Mouse (Mus musculus) small intestine, adult 2 months (tissue): ENCODE data around the gene Oxsr1. TPM values are rescaled to one million over a fixed set of nuclear protein-coding genes. Genes with fewer than 3 reads are reported as not detected.
A peak's percentile ranks its signal among the peaks of the same experiment; 100 is the strongest.

ENCODE experiments used
- H3K27ac ChIP-seq: fragments of 200-500 bp; 2 replicates; pipeline ENCODE4 v1.5.1; 2012; ENCODE audit warnings: low read depth, low read length, control low read depth, inconsistent platforms; ENCODE audit not compliant: insufficient read depth
- H3K27me3 ChIP-seq: fragments of 200-500 bp; 2 replicates; pipeline ENCODE4 v1.6.1; 2012; ENCODE audit warnings: mild to moderate bottlenecking, moderate library complexity, low read length, inconsistent platforms; ENCODE audit not compliant: control insufficient read depth, insufficient read depth
- H3K36me3 ChIP-seq: fragments of 200-500 bp; 2 replicates; pipeline ENCODE4 v1.6.1; 2012; ENCODE audit warnings: mild to moderate bottlenecking, low read length, control low read depth, inconsistent platforms; ENCODE audit not compliant: control insufficient read depth, insufficient read depth
- H3K4me1 ChIP-seq: fragments of 200-500 bp; 2 replicates; pipeline ENCODE4 v1.6.1; 2012; ENCODE audit warnings: low read length, inconsistent platforms, mixed read lengths; ENCODE audit not compliant: control insufficient read depth, insufficient read depth, insufficient read length
- H3K4me3 ChIP-seq: fragments of 200-500 bp; 2 replicates; pipeline ENCODE4 v1.5.1; 2012; ENCODE audit warnings: low read depth, mild to moderate bottlenecking, control low read depth, inconsistent platforms, low read length, moderate library complexity
- CTCF ChIP-seq: fragments of 200-500 bp; IDR thresholded peaks from 2 replicates; pipeline ENCODE4 v1.5.1; 2012; ENCODE audit warnings: low read depth, mild to moderate bottlenecking, control low read depth, inconsistent platforms, low read length, moderate library complexity, mixed read lengths; ENCODE audit not compliant: insufficient replicate concordance, insufficient read length; ENCODE audit errors: extremely low read depth
- POLR2A ChIP-seq: fragments of 200-500 bp; IDR thresholded peaks from 2 replicates; pipeline ENCODE4 v1.6.1; 2012; ENCODE audit warnings: low read depth, mild to moderate bottlenecking, control low read depth, inconsistent platforms, low read length, moderate library complexity
- WGBS: fragments of 180-500 bp; shearing (Covaris S2); methylation state at CpG from one replicate; pipeline ENCODE4 v1.1.7; 2018; 5-methylcytosine and 5-hydroxymethylcytosine counted together
- polyA plus RNA-seq: library from polyadenylated mRNA; depleted of rRNA; stranded (reverse); fragments of >200 nt; gene quantifications from 2 replicates; pipeline ENCODE4 v1.2.3, GENCODE M21; 2012

The Oxsr1 gene
- polyA plus RNA-seq, 1 experiment = 11.5 TPM

GRCm38 (mm10) chr9:119346376-119346775 lies 24.1 kb upstream of the Oxsr1 start:
- TF ChIP-seq CTCF = no peak
- no peak for TF ChIP-seq POLR2A
- no peak overlapping the region for H3K27ac ChIP-seq
- no peak overlapping the region for H3K4me3 ChIP-seq
- 93% methylated on average over 8 of the region's 8 CpGs for WGBS
- H3K36me3 ChIP-seq = peaks cover 66% of the 10 kb centered on the region
- H3K4me1 ChIP-seq = peaks cover 13% of the 10 kb centered on the region
- H3K27me3 ChIP-seq = no peaks in the 10 kb centered on the region

- TF ChIP-seq CTCF (no peak), POLR2A (no peak; the same call in 1 of the 2 replicates)
- H3K27me3 ChIP-seq = no peaks in the 10 kb centered on the region
- H3K4me1 ChIP-seq = peaks cover 16% of the 10 kb centered on the region
- H3K27ac ChIP-seq = peak overlapping the region; percentile 95
- peaks cover 44% of the 10 kb centered on the region for H3K36me3 ChIP-seq
- H3K4me3 ChIP-seq = peak overlapping the region; percentile 82
- 32% methylated on average over 7 of the region's 7 CpGs for WGBS
Measured at GRCm38 (mm10) chr9:119342728-119343127, 20.5 kb upstream of the Oxsr1 start.

GRCm38 (mm10) chr9:119340909-119341816 lies 18.9 kb upstream of the Oxsr1 start, which contains the start of gene Myd88:
Myd88 (minus strand) TSS chr9:119341411.
- no peak for TF ChIP-seq CTCF
- TF ChIP-seq POLR2A = peak; percentile 80
- Histone ChIP-seq H3K36me3 (peaks cover 46% of the 10 kb centered on the region), H3K4me1 (peaks cover 16% of the 10 kb centered on the region), H3K4me3 (peak within 1 kb of the TSS; percentile 82), H3K27ac (peak within 1 kb of the TSS; percentile 95), H3K27me3 (no peaks in the 10 kb centered on the region)
- WGBS = under 1% methylated on average over 68 of the region's 68 CpGs

- no peak for TF ChIP-seq CTCF
- 2% methylated on average over 8 of the region's 8 CpGs for WGBS
- H3K36me3 ChIP-seq = peaks cover 40% of the 10 kb centered on the region
- peak overlapping the region; percentile 82 for H3K4me3 ChIP-seq
- H3K27ac ChIP-seq = peak overlapping the region; percentile 95
- H3K4me1 ChIP-seq = peaks cover 16% of the 10 kb centered on the region
- H3K27me3 ChIP-seq = no peaks in the 10 kb centered on the region
Measured at GRCm38 (mm10) chr9:119340212-119340580, 18.0 kb upstream of the Oxsr1 start.

GRCm38 (mm10) chr9:119339558-119340211 lies 17.5 kb upstream of the Oxsr1 start, which contains the start of gene Acaa1a:
Acaa1a (plus strand) TSS chr9:119339676.
- Histone ChIP-seq H3K27me3 (no peaks in the 10 kb centered on the region), H3K27ac (peak within 1 kb of the TSS; percentile 95), H3K36me3 (peaks cover 36% of the 10 kb centered on the region), H3K4me3 (peak within 1 kb of the TSS; percentile 82), H3K4me1 (peaks cover 16% of the 10 kb centered on the region)
- under 1% methylated on average over 43 of the region's 43 CpGs for WGBS
- TF ChIP-seq CTCF (no peak), POLR2A (peak; percentile 67)

- Histone ChIP-seq H3K36me3 (peaks cover 31% of the 10 kb centered on the region), H3K4me1 (peaks cover 18% of the 10 kb centered on the region), H3K4me3 (peak overlapping the region; percentile 82), H3K27me3 (no peaks in the 10 kb centered on the region), H3K27ac (no peak overlapping the region)
- TF ChIP-seq CTCF = no peak
- no peak for TF ChIP-seq POLR2A
- WGBS = 28% methylated on average over 7 of the region's 7 CpGs
Measured at GRCm38 (mm10) chr9:119339106-119339505, 16.9 kb upstream of the Oxsr1 start.

- Histone ChIP-seq H3K27me3 (no peaks in the 10 kb centered on the region), H3K36me3 (peaks cover 24% of the 10 kb centered on the region), H3K4me3 (no peak overlapping the region), H3K27ac (no peak overlapping the region), H3K4me1 (peaks cover 14% of the 10 kb centered on the region)
- TF ChIP-seq CTCF = no peak
- no peak for TF ChIP-seq POLR2A
- 83% methylated on average over 3 of the region's 3 CpGs for WGBS
Measured at GRCm38 (mm10) chr9:119338350-119338749, 16.1 kb upstream of the Oxsr1 start.
